Mouse (Mus musculus) heart, adult 2 months (tissue): ENCODE data around the gene Gm6583. TPM values are rescaled to one million over a fixed set of nuclear protein-coding genes. Genes with fewer than 3 reads are reported as not detected.

Experiments used
- DNase-seq, 2 experiments: peaks; one replicate each; pipeline ENCODE4 v3.0.0; 2021
- H3K27ac ChIP-seq: fragments of 200-600 bp; 2 replicates; pipeline ENCODE4 v1.8.1; 2022
- H3K27me3 ChIP-seq: fragments of 200-500 bp; 2 replicates; pipeline ENCODE4 v1.6.1; 2012; ENCODE audit warnings: mild to moderate bottlenecking, low read length, inconsistent platforms, mixed read lengths; ENCODE audit not compliant: control insufficient read depth, insufficient read depth
- H3K36me3 ChIP-seq: fragments of 200-500 bp; 2 replicates; pipeline ENCODE4 v1.6.1; 2012; ENCODE audit warnings: low read length, inconsistent platforms; ENCODE audit not compliant: control insufficient read depth, insufficient read depth
- H3K4me1 ChIP-seq: fragments of 200-500 bp; 2 replicates; pipeline ENCODE4 v1.6.1; 2011; ENCODE audit warnings: low read length; ENCODE audit not compliant: control insufficient read depth, insufficient read depth
- H3K4me3 ChIP-seq: fragments of 200-600 bp; 2 replicates; pipeline ENCODE4 v1.8.1; 2022
- H3K79me2 ChIP-seq: fragments of 200-500 bp; replicated peaks from 2 replicates; pipeline ENCODE4 v1.6.1; 2012; ENCODE audit warnings: mild to moderate bottlenecking, inconsistent platforms, low read length, moderate library complexity, mixed read lengths; ENCODE audit not compliant: control insufficient read depth, insufficient read depth
- H3K9ac ChIP-seq: fragments of 200-500 bp; 2 replicates; pipeline ENCODE4 v1.6.1; 2012; ENCODE audit warnings: low read depth, mild to moderate bottlenecking, control low read depth, inconsistent platforms, low read length, mixed read lengths
- CTCF ChIP-seq: fragments of 200-600 bp; IDR thresholded peaks from 2 replicates; pipeline ENCODE4 v1.8.1; 2022; ENCODE audit warnings: antibody characterized with exemption, mild to moderate bottlenecking, moderate library complexity
- EP300 ChIP-seq: fragments of 200-500 bp; IDR thresholded peaks from 2 replicates; pipeline ENCODE4 v1.6.1; 2011; ENCODE audit warnings: low read depth, low read length, control low read depth; ENCODE audit not compliant: insufficient read depth
- POLR2A ChIP-seq: fragments of 200-500 bp; IDR thresholded peaks from 2 replicates; pipeline ENCODE4 v1.6.1; 2011; ENCODE audit warnings: mild to moderate bottlenecking, low read depth, low read length, control low read depth; ENCODE audit not compliant: insufficient read depth
- WGBS: fragments of 180-500 bp; shearing (Covaris S2); methylation state at CpG from one replicate; pipeline ENCODE4 v1.1.7; 2018; 5-methylcytosine and 5-hydroxymethylcytosine counted together
- intact Hi-C: fragments of 180-260 bp; cut with DNase I; formaldehyde crosslinking; loops from one replicate; pipeline ENCODE4 v1.15.1; 2025
- polyA plus RNA-seq: library from polyadenylated mRNA; depleted of rRNA; stranded (reverse); fragments of >200 nt; gene quantifications from 2 replicates; pipeline ENCODE4 v1.2.3, GENCODE M21; 2012
- total RNA-seq, 2 experiments: library from RNA; stranded (reverse); gene quantifications; 2 replicates each; pipeline ENCODE4 v1.2.3; 2021

Gene Gm6583
- total and polyA plus RNA-seq, 3 experiments: 0.04 to 0.10 TPM; not detected in 1

GRCm38 (mm10) chr5:112366879-112367278, 11.0 kb upstream of the Gm6583 start:
- Histone ChIP-seq H3K4me1 (no peaks in the 10 kb centered on the region), H3K4me3 (no peak overlapping the region), H3K27me3 (no peaks in the 10 kb centered on the region), H3K27ac (no peak overlapping the region), H3K9ac (no peak overlapping the region), H3K79me2 (no peaks in the 10 kb centered on the region), H3K36me3 (no peaks in the 10 kb centered on the region)
- WGBS: 95% methylated on average over 6 of the region's 6 CpGs
- TF ChIP-seq POLR2A (no peak), EP300 (no peak), CTCF (no peak)
- intact Hi-C loops: no loop called here
- DNase-seq: no peak

- H3K36me3 ChIP-seq: no peaks in the 10 kb centered on the region
- H3K27ac ChIP-seq: no peak overlapping the region
- DNase-seq: no peak
- intact Hi-C loops: no loop called here
- H3K4me1 ChIP-seq: no peaks in the 10 kb centered on the region
- H3K4me3 ChIP-seq: no peak overlapping the region
- H3K27me3 ChIP-seq: no peaks in the 10 kb centered on the region
- TF ChIP-seq CTCF (no peak), EP300 (no peak), POLR2A (no peak)
- no peaks in the 10 kb centered on the region for H3K79me2 ChIP-seq
- 80% methylated on average over 10 of the region's 10 CpGs for WGBS
- no peak overlapping the region for H3K9ac ChIP-seq
Measured at GRCm38 (mm10) chr5:112364184-112364797, 8.5 kb upstream of the Gm6583 start.

GRCm38 (mm10) chr5:112360077-112360476, 4.2 kb upstream of the Gm6583 start:
- no peak for TF ChIP-seq POLR2A
- no peak for TF ChIP-seq EP300
- no peak for TF ChIP-seq CTCF
- DNase-seq: no peak
- WGBS: 100% methylated on average over 3 of the region's 3 CpGs
- Histone ChIP-seq H3K27ac (no peak overlapping the region), H3K79me2 (no peaks in the 10 kb centered on the region), H3K9ac (no peak overlapping the region), H3K4me1 (no peaks in the 10 kb centered on the region), H3K27me3 (no peaks in the 10 kb centered on the region), H3K4me3 (no peak overlapping the region), H3K36me3 (no peaks in the 10 kb centered on the region)
- intact Hi-C loops: no loop called here

- no peaks in the 10 kb centered on the region for H3K27me3 ChIP-seq
- DNase-seq: no peak
- no peak overlapping the region for H3K4me3 ChIP-seq
- no peaks in the 10 kb centered on the region for H3K36me3 ChIP-seq
- H3K9ac ChIP-seq: no peak overlapping the region
- TF ChIP-seq POLR2A: no peak
- no peak for TF ChIP-seq EP300
- TF ChIP-seq CTCF: no peak
- intact Hi-C loops: no loop called here
- H3K79me2 ChIP-seq: no peaks in the 10 kb centered on the region
- no peak overlapping the region for H3K27ac ChIP-seq
- H3K4me1 ChIP-seq: no peaks in the 10 kb centered on the region
- WGBS: 71% methylated on average over 4 of the region's 4 CpGs
Measured at GRCm38 (mm10) chr5:112359520-112359919, 3.7 kb upstream of the Gm6583 start.

- Histone ChIP-seq H3K4me1 (no peaks in the 10 kb centered on the region), H3K79me2 (no peaks in the 10 kb centered on the region), H3K27ac (no peak overlapping the region; the same call in 1 of the 2 replicates), H3K27me3 (no peaks in the 10 kb centered on the region), H3K36me3 (no peaks in the 10 kb centered on the region), H3K9ac (no peak overlapping the region), H3K4me3 (no peak overlapping the region)
- 61% methylated on average over 9 of the region's 9 CpGs for WGBS
- DNase-seq: peak; percentile 44 to 48
- intact Hi-C loops: no loop called here
- no peak for TF ChIP-seq POLR2A
- TF ChIP-seq EP300: no peak
- no peak for TF ChIP-seq CTCF
Measured at GRCm38 (mm10) chr5:112356322-112356721, 489 bp upstream of the Gm6583 start.

GRCm38 (mm10) chr5:112355493-112355892, 340 bp downstream of the Gm6583 start:
- no peaks in the 10 kb centered on the region for H3K36me3 ChIP-seq

More at GRCm38 (mm10) chr5:112355493-112355892, 340 bp downstream of the Gm6583 start:
- H3K4me3 ChIP-seq: no peak overlapping the region
- H3K9ac ChIP-seq: no peak overlapping the region
- no peaks in the 10 kb centered on the region for H3K4me1 ChIP-seq
- TF ChIP-seq EP300 (no peak), POLR2A (no peak), CTCF (no peak)
- no peak for DNase-seq
- peak overlapping the region; percentile 31 for H3K27ac ChIP-seq
- WGBS: 55% methylated on average over 6 of the region's 6 CpGs
- intact Hi-C loops: no loop called here
- no peaks in the 10 kb centered on the region for H3K79me2 ChIP-seq
- H3K27me3 ChIP-seq: no peaks in the 10 kb centered on the region
